Mouse (Mus musculus) lung, adult 2 months (tissue): ENCODE measurements at regions not wholly inside any gene's neighbourhood (a gene's known extent, or its start where the extent isn't known, plus 50 kb on each side); places are given as distances from the start of the nearest gene placed in this dataset.

Source experiments
- CTCF ChIP-seq: fragments of 200-500 bp; IDR thresholded peaks from 2 replicates; pipeline ENCODE4 v1.5.1; 2011; ENCODE audit warnings: mild to moderate bottlenecking, low read length, control low read depth; ENCODE audit not compliant: insufficient read depth
- POLR2A ChIP-seq: fragments of 200-500 bp; IDR thresholded peaks from 2 replicates; pipeline ENCODE4 v1.6.1; 2011; ENCODE audit warnings: low read depth, mild to moderate bottlenecking, control low read depth, low read length, borderline replicate concordance; ENCODE audit errors: extremely low read depth

GRCm38 (mm10) chr3:18787531-18788176 is 839.4 kb downstream of the Cypt12 start:
- TF ChIP-seq CTCF (no peak), POLR2A (no peak)
